ENCODE assay signal across 10 mouse cellular contexts in the genomic region with DNA sequence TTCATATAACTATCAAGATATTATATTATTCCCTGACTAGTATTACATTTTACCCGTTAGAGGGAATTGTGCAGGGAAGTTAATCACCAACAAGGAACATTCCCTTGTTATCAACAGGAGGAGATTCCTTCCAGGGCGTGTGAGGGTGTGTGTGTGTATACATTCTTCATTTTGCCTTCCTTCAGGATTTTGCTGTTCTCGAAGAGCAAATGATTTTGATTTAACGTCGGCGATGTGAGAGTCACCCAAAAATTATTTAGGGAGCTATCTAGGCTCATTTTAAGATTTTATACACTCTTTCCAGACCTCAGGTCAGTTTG. TPM values are rescaled to one million over a fixed set of nuclear protein-coding genes. Genes with fewer than 3 reads are reported as not detected.
DNase-seq lines count a peak whose midpoint lies in the region; ATAC-seq and TF ChIP-seq lines count a peak whose summit lies in the region.
"Had no signal": no experiment of that assay in that cellular context is flagged by ENCODE, and none has a peak within 500 bp of the region (broad histone marks: within the 10 kb centered on the region; RNA-seq: fewer than 3 reads in every experiment).

No protein-coding gene starts in this region.

- DNase-seq in intestine, embryonic 14.5 days (ENCODE audit: low spot score) = no peak
- DNase-seq in embryonic facial prominence, embryonic 11.5 days (ENCODE audit: low spot score) = no peak
- DNase-seq in limb, embryonic 14.5 days (ENCODE audit: low spot score) = no peak
- DNase-seq: thymus, postnatal 25 days had no signal

- WGBS in intestine, embryonic 14.5 days = 35% methylated on average over 6 of the region's 6 CpGs
- 41% methylated on average over 6 of the region's 6 CpGs for WGBS in intestine, embryonic 16.5 days
- 51% methylated on average over 6 of the region's 6 CpGs for WGBS in embryonic facial prominence, embryonic 11.5 days
- 49% methylated on average over 6 of the region's 6 CpGs for WGBS in limb, embryonic 14.5 days

- H3K9ac ChIP-seq in intestine, embryonic 14.5 days (ENCODE audit: low read length) = no peak overlapping the region
- no peak overlapping the region for H3K9ac ChIP-seq in intestine, embryonic 16.5 days (ENCODE audit: low read depth, low read length)
- peak overlapping the region; percentile 25; the same call in 1 of the 2 replicates for H3K9ac ChIP-seq in ES-Bruce4 (ENCODE audit: low read depth, poor library complexity, severe bottlenecking)
- no peak overlapping the region for H3K9ac ChIP-seq in embryonic facial prominence, embryonic 11.5 days (replicated peaks; ENCODE audit: low read length)
- H3K9ac ChIP-seq in limb, embryonic 14.5 days (ENCODE audit: low read depth, low read length, severe bottlenecking) = 0 out of 2 replicates have a peak overlapping the region, but pooled peaks have one; percentile 21

- no peak for TF ChIP-seq EP300 in ES-Bruce4 (IDR thresholded peaks at IDR 0.05; ENCODE audit: insufficient read depth, low read depth, low read length)

- no peak overlapping the region for H3K4me3 ChIP-seq in intestine, embryonic 14.5 days (ENCODE audit: low read depth, low read length)
- H3K4me3 ChIP-seq in intestine, embryonic 16.5 days (ENCODE audit: low read length) = no peak overlapping the region
- no peak overlapping the region for H3K4me3 ChIP-seq in ES-Bruce4 (ENCODE audit: low read depth, low read length)
- no peak overlapping the region for H3K4me3 ChIP-seq in embryonic facial prominence, embryonic 11.5 days (ENCODE audit: low read depth, low read length)
- peak overlapping the region; percentile 29 for H3K4me3 ChIP-seq in limb, embryonic 14.5 days (replicated peaks; ENCODE audit: low read length)

- no peaks in the 10 kb centered on the region for H3K27me3 ChIP-seq in intestine, embryonic 14.5 days (replicated peaks; ENCODE audit: control insufficient read depth, insufficient read depth, low read length)
- H3K27me3 ChIP-seq in intestine, embryonic 16.5 days (replicated peaks; ENCODE audit: control insufficient read depth, insufficient read depth, low read length) = no peaks in the 10 kb centered on the region
- no peaks in the 10 kb centered on the region for H3K27me3 ChIP-seq in ES-Bruce4 (ENCODE audit: control insufficient read depth, insufficient read depth, low read length, poor library complexity, severe bottlenecking)
- no peaks in the 10 kb centered on the region for H3K27me3 ChIP-seq in embryonic facial prominence, embryonic 11.5 days (ENCODE audit: control insufficient read depth, insufficient read depth, low read length)
- H3K27me3 ChIP-seq in limb, embryonic 14.5 days (ENCODE audit: control insufficient read depth, insufficient read depth, low read length) = no peaks in the 10 kb centered on the region

- H3K27ac ChIP-seq in intestine, embryonic 14.5 days (ENCODE audit: low read depth) = no peak overlapping the region; the same call in 1 of the 2 replicates
- no peak overlapping the region for H3K27ac ChIP-seq in intestine, embryonic 16.5 days (ENCODE audit: low read length)
- peak overlapping the region; percentile 90 for H3K27ac ChIP-seq in ES-Bruce4 (ENCODE audit: insufficient read depth, low read length)
- peak overlapping the region; percentile 88; the same call in 1 of the 2 replicates for H3K27ac ChIP-seq in embryonic facial prominence, embryonic 11.5 days (replicated peaks; ENCODE audit: low read depth, low read length)
- H3K27ac ChIP-seq in limb, embryonic 14.5 days (replicated peaks; ENCODE audit: low read depth, low read length) = peak overlapping the region; percentile 72

- no peaks in the 10 kb centered on the region for H3K36me3 ChIP-seq in intestine, embryonic 14.5 days (ENCODE audit: control insufficient read depth, insufficient read depth, low read length)
- H3K36me3 ChIP-seq in intestine, embryonic 16.5 days (ENCODE audit: control insufficient read depth, insufficient read depth, low read length) = no peaks in the 10 kb centered on the region
- H3K36me3 ChIP-seq in ES-Bruce4 (ENCODE audit: control insufficient read depth, insufficient read depth, low read length, poor library complexity, severe bottlenecking) = no peaks in the 10 kb centered on the region
- no peaks in the 10 kb centered on the region for H3K36me3 ChIP-seq in embryonic facial prominence, embryonic 11.5 days (replicated peaks; ENCODE audit: control insufficient read depth, insufficient read depth, low read depth, low read length)
- no peaks in the 10 kb centered on the region for H3K36me3 ChIP-seq in limb, embryonic 14.5 days (ENCODE audit: control insufficient read depth, insufficient read depth, low read length)
- H3K36me3 ChIP-seq: G1E had no signal

- H3K4me1 ChIP-seq in intestine, embryonic 14.5 days (replicated peaks; ENCODE audit: control insufficient read depth, insufficient read depth, low read length) = peaks cover 8% of the 10 kb centered on the region; the same call in 1 of the 2 replicates
- H3K4me1 ChIP-seq in intestine, embryonic 16.5 days (ENCODE audit: control insufficient read depth, insufficient read depth, low read length) = peaks cover 3% of the 10 kb centered on the region; the same call in 1 of the 2 replicates
- peaks cover 1% of the 10 kb centered on the region for H3K4me1 ChIP-seq in ES-Bruce4 (ENCODE audit: control insufficient read depth, insufficient read depth, low read length)
- H3K4me1 ChIP-seq in embryonic facial prominence, embryonic 11.5 days (ENCODE audit: control insufficient read depth, insufficient read depth, low read length) = no peaks in the 10 kb centered on the region; the same call in 1 of the 2 replicates
- H3K4me1 ChIP-seq in limb, embryonic 14.5 days (ENCODE audit: control insufficient read depth, insufficient read depth, low read length) = peaks cover 9% of the 10 kb centered on the region; the same call in 1 of the 2 replicates

- TF ChIP-seq POLR2A in ES-Bruce4 (IDR thresholded peaks at IDR 0.05; ENCODE audit: insufficient read depth, low read length) = no peak
- TF ChIP-seq POLR2A in limb, embryonic 14.5 days (IDR thresholded peaks at IDR 0.05; ENCODE audit: borderline replicate concordance, extremely low read depth, insufficient read depth, insufficient read length) = no peak

- H3K4me2 ChIP-seq in intestine, embryonic 14.5 days (ENCODE audit: low read length) = peak overlapping the region; percentile 56
- H3K4me2 ChIP-seq in intestine, embryonic 16.5 days (ENCODE audit: low read depth, low read length) = no peak overlapping the region
- H3K4me2 ChIP-seq in embryonic facial prominence, embryonic 11.5 days (ENCODE audit: low read depth, low read length) = no peak overlapping the region
- H3K4me2 ChIP-seq in limb, embryonic 14.5 days (replicated peaks; ENCODE audit: low read depth, low read length, severe bottlenecking) = peak overlapping the region; percentile 61

- no peaks in the 10 kb centered on the region for H3K9me3 ChIP-seq in intestine, embryonic 14.5 days (ENCODE audit: control insufficient read depth, low read length)
- H3K9me3 ChIP-seq in intestine, embryonic 16.5 days (ENCODE audit: control insufficient read depth, low read length) = no peaks in the 10 kb centered on the region
- H3K9me3 ChIP-seq in ES-Bruce4 (replicated peaks; ENCODE audit: control insufficient read depth, insufficient read depth, low read length, poor library complexity, severe bottlenecking) = no peaks in the 10 kb centered on the region
- H3K9me3 ChIP-seq in embryonic facial prominence, embryonic 11.5 days (replicated peaks; ENCODE audit: control insufficient read depth, low read length) = no peaks in the 10 kb centered on the region
- H3K9me3 ChIP-seq in limb, embryonic 14.5 days (ENCODE audit: control insufficient read depth, low read length) = no peaks in the 10 kb centered on the region
- H3K9me3 ChIP-seq: G1E had no signal

- TF ChIP-seq CTCF in ES-Bruce4 (IDR thresholded peaks at IDR 0.05; ENCODE audit: low read depth, low read length) = no peak

- no peak for ATAC-seq in intestine, embryonic 14.5 days (replicated peaks; ENCODE audit: low FRiP score, low TSS enrichment, low read depth)
- no peak; the same call in 1 of the 2 replicates for ATAC-seq in intestine, embryonic 16.5 days
- no peak for ATAC-seq in embryonic facial prominence, embryonic 11.5 days (replicated peaks; ENCODE audit: insufficient number of reproducible peaks, low FRiP score, low TSS enrichment, low read depth)
- ATAC-seq in limb, embryonic 14.5 days (ENCODE audit: low FRiP score, low read depth) = no peak
- ATAC-seq in megakaryocyte, adult 5-6 weeks (ENCODE audit: poor library complexity, severe bottlenecking) = no peak
- no peak for ATAC-seq in cerebellum, adult (ENCODE audit: insufficient number of reproducible peaks, low FRiP score, low TSS enrichment)
- ATAC-seq: inflammation-experienced regulatory T-cells, adult 6 months had no signal

RNA-seq across cellular contexts. Expression of a gene that starts 55.2 kb away (rescaled TPM):
- polyA plus RNA-seq in intestine, embryonic 14.5 days (2014; fragmentation: Nextera tagmentation; extraction: Ambion mirVana) = 54.3 and 57.4 TPM in 2 replicates
- 32.3 and 32.6 TPM in 2 replicates for polyA plus RNA-seq in intestine, embryonic 16.5 days (2015; fragmentation: Nextera tagmentation; extraction: Ambion mirVana)
- polyA plus RNA-seq in ES-Bruce4 (2011; ENCODE audit: insufficient read depth, insufficient read length, low read depth, missing spikeins) = 300 and 311 TPM in 2 replicates
- 367 and 391 TPM in 2 replicates for polyA plus RNA-seq in embryonic facial prominence, embryonic 11.5 days (2014; fragmentation: Nextera tagmentation; extraction: Ambion mirVana)
- 86.4 and 102 TPM in 2 replicates for polyA plus RNA-seq in limb, embryonic 14.5 days (2012; rRNA removed)
- polyA plus RNA-seq in limb, embryonic 14.5 days (2014; fragmentation: Nextera tagmentation; extraction: Ambion mirVana) = 388 and 411 TPM in 2 replicates
- total RNA-seq in megakaryocyte, adult 5-6 weeks (2015) = 1.1 and 1.3 TPM in 2 replicates
- 1.9 and 2.1 TPM in 2 replicates for total RNA-seq in megakaryocyte, adult 5-6 weeks (2017)
- polyA plus RNA-seq: G1E had no signal

Comparison
In these comparisons a context has a peak if more than half of its experiments do, and no peak if none do; other contexts are left out.
1. H3K4me2 ChIP-seq: peak in intestine, embryonic 14.5 days (single experiment) and limb, embryonic 14.5 days (single experiment); none in intestine, embryonic 16.5 days (single experiment) and embryonic facial prominence, embryonic 11.5 days (single experiment).
2. H3K27ac ChIP-seq: peak in ES-Bruce4 (single experiment), embryonic facial prominence, embryonic 11.5 days (single experiment) and limb, embryonic 14.5 days (single experiment); none in intestine, embryonic 14.5 days (single experiment) and intestine, embryonic 16.5 days (single experiment).
3. H3K9ac ChIP-seq: peak in ES-Bruce4 (single experiment) and limb, embryonic 14.5 days (single experiment); none in intestine, embryonic 14.5 days (single experiment), intestine, embryonic 16.5 days (single experiment) and embryonic facial prominence, embryonic 11.5 days (single experiment).